Mouse (Mus musculus) kidney, embryonic 16.5 days (tissue): Measurements from ENCODE around the gene Pdzrn3. TPM values are rescaled to one million over a fixed set of nuclear protein-coding genes. Genes with fewer than 3 reads are reported as not detected.

Experiments used
- ATAC-seq: fragments of 200-750 bp; cut with Nextera tagmentation; 2 replicates; pipeline ENCODE4 v1.8.0; 2017; ENCODE audit warnings: moderate TSS enrichment; ENCODE audit not compliant: low FRiP score, low TSS enrichment
- H3K27ac ChIP-seq: fragments of 300-500 bp; sonication (generic); 2 replicates; pipeline ENCODE4 v1.5.1; 2014; ENCODE audit warnings: low read length
- H3K27me3 ChIP-seq: fragments of 300-500 bp; sonication (generic); 2 replicates; pipeline ENCODE4 v1.6.1; 2014; ENCODE audit warnings: low read length, control low read depth, mixed read lengths; ENCODE audit not compliant: insufficient read depth
- H3K36me3 ChIP-seq: fragments of 300-500 bp; sonication (generic); 2 replicates; pipeline ENCODE4 v1.6.1; 2014; ENCODE audit warnings: low read length, control low read depth, mixed read lengths; ENCODE audit not compliant: insufficient read depth
- H3K4me1 ChIP-seq: fragments of 300-500 bp; sonication (generic); 2 replicates; pipeline ENCODE4 v1.6.1; 2014; ENCODE audit warnings: low read length, control low read depth, mixed read lengths; ENCODE audit not compliant: insufficient read depth
- H3K4me2 ChIP-seq: fragments of 300-500 bp; sonication (generic); replicated peaks from 2 replicates; pipeline ENCODE4 v1.6.1; 2014; ENCODE audit warnings: low read depth, low read length
- H3K4me3 ChIP-seq: fragments of 300-500 bp; sonication (generic); 2 replicates; pipeline ENCODE4 v1.5.1; 2014; ENCODE audit warnings: mild to moderate bottlenecking, low read length
- H3K9ac ChIP-seq: fragments of 300-500 bp; sonication (generic); replicated peaks from 2 replicates; pipeline ENCODE4 v1.6.1; 2014; ENCODE audit warnings: low read length
- H3K9me3 ChIP-seq: fragments of 300-500 bp; sonication (generic); 2 replicates; pipeline ENCODE4 v1.6.1; 2016; ENCODE audit warnings: low read length, control low read depth
- WGBS: fragments of 180-500 bp; shearing (Covaris S2); extraction: QIAGEN DNeasy Blood & Tissue Kit; methylation state at CpG from one replicate; pipeline ENCODE4 v1.1.7; 2014; 5-methylcytosine and 5-hydroxymethylcytosine counted together
- polyA plus RNA-seq: library from polyadenylated mRNA; unstranded; fragments of >200 nt; fragmentation: Nextera tagmentation; extraction: Ambion mirVana; gene quantifications from 2 replicates; pipeline ENCODE4 v1.2.1, GENCODE M21; 2015

The Pdzrn3 gene
- polyA plus RNA-seq, 1 experiment from 2014 or later, result 8.7 TPM

- Histone ChIP-seq H3K4me1 (peaks cover 31% of the 10 kb centered on the region), H3K9me3 (no peaks in the 10 kb centered on the region), H3K4me3 (no peak overlapping the region), H3K9ac (no peak overlapping the region), H3K4me2 (no peak overlapping the region), H3K27me3 (no peaks in the 10 kb centered on the region), H3K27ac (no peak overlapping the region), H3K36me3 (no peaks in the 10 kb centered on the region)
- no peak for ATAC-seq
- 55% methylated on average over 1 of the region's 1 CpGs for WGBS
Observed at GRCm38 (mm10) chr6:101354887-101355286, 22.8 kb downstream of the Pdzrn3 start.

GRCm38 (mm10) chr6:101354230-101354881, 23.3 kb downstream of the Pdzrn3 start:
- H3K4me2 ChIP-seq, result no peak overlapping the region
- WGBS, result 52% methylated on average over 8 of the region's 8 CpGs
- H3K36me3 ChIP-seq, result no peaks in the 10 kb centered on the region
- no peak overlapping the region for H3K9ac ChIP-seq
- no peaks in the 10 kb centered on the region for H3K9me3 ChIP-seq
- ATAC-seq, result no peak
- no peaks in the 10 kb centered on the region for H3K27me3 ChIP-seq
- H3K27ac ChIP-seq, result no peak overlapping the region
- H3K4me1 ChIP-seq, result peaks cover 27% of the 10 kb centered on the region
- H3K4me3 ChIP-seq, result no peak overlapping the region

GRCm38 (mm10) chr6:101353701-101354100, 24.0 kb downstream of the Pdzrn3 start:
- Histone ChIP-seq H3K4me1 (peaks cover 24% of the 10 kb centered on the region), H3K27ac (no peak overlapping the region)
- WGBS, result 76% methylated on average over 7 of the region's 7 CpGs

GRCm38 (mm10) chr6:101352626-101353025, 25.1 kb downstream of the Pdzrn3 start:
- Histone ChIP-seq H3K36me3 (no peaks in the 10 kb centered on the region), H3K4me3 (no peak overlapping the region), H3K4me2 (no peak overlapping the region), H3K9me3 (no peaks in the 10 kb centered on the region), H3K9ac (no peak overlapping the region), H3K27me3 (no peaks in the 10 kb centered on the region), H3K4me1 (peaks cover 17% of the 10 kb centered on the region), H3K27ac (no peak overlapping the region)
- WGBS, result 70% methylated on average over 10 of the region's 10 CpGs
- ATAC-seq, result no peak

More at GRCm38 (mm10) chr6:101353701-101354100, 24.0 kb downstream of the Pdzrn3 start:
- Histone ChIP-seq H3K36me3 (no peaks in the 10 kb centered on the region), H3K9me3 (no peaks in the 10 kb centered on the region), H3K27me3 (no peaks in the 10 kb centered on the region), H3K9ac (no peak overlapping the region), H3K4me2 (no peak overlapping the region), H3K4me3 (no peak overlapping the region)
- no peak for ATAC-seq

- Histone ChIP-seq H3K27ac (no peak overlapping the region), H3K27me3 (no peaks in the 10 kb centered on the region), H3K9ac (no peak overlapping the region), H3K9me3 (no peaks in the 10 kb centered on the region), H3K4me1 (peaks cover 14% of the 10 kb centered on the region), H3K36me3 (no peaks in the 10 kb centered on the region), H3K4me3 (no peak overlapping the region), H3K4me2 (no peak overlapping the region)
- no peak for ATAC-seq
- 67% methylated on average over 1 of the region's 1 CpGs for WGBS
Observed at GRCm38 (mm10) chr6:101351100-101351499, 26.6 kb downstream of the Pdzrn3 start.

GRCm38 (mm10) chr6:101350414-101350973, 27.2 kb downstream of the Pdzrn3 start:
- Histone ChIP-seq H3K4me2 (peak overlapping the region; percentile 7; the same call in 1 of the 2 replicates), H3K27me3 (no peaks in the 10 kb centered on the region), H3K4me3 (no peak overlapping the region), H3K9me3 (no peaks in the 10 kb centered on the region), H3K27ac (peak overlapping the region; percentile 58; the same call in 1 of the 2 replicates), H3K9ac (no peak overlapping the region), H3K4me1 (peaks cover 14% of the 10 kb centered on the region), H3K36me3 (no peaks in the 10 kb centered on the region)
- ATAC-seq, result peak; percentile 80
- 25% methylated on average over 7 of the region's 7 CpGs for WGBS

GRCm38 (mm10) chr6:101348496-101348895, 29.2 kb downstream of the Pdzrn3 start:
- no peak for ATAC-seq
- Histone ChIP-seq H3K9me3 (no peaks in the 10 kb centered on the region), H3K4me2 (no peak overlapping the region), H3K4me3 (no peak overlapping the region), H3K9ac (no peak overlapping the region), H3K36me3 (no peaks in the 10 kb centered on the region), H3K27ac (no peak overlapping the region), H3K27me3 (no peaks in the 10 kb centered on the region), H3K4me1 (peaks cover 14% of the 10 kb centered on the region)
- WGBS, result 89% methylated on average over 5 of the region's 5 CpGs

- H3K4me1 ChIP-seq, result peaks cover 15% of the 10 kb centered on the region
- H3K4me3 ChIP-seq, result no peak overlapping the region
- no peaks in the 10 kb centered on the region for H3K36me3 ChIP-seq
- H3K27ac ChIP-seq, result no peak overlapping the region
- WGBS, result 82% methylated on average over 7 of the region's 7 CpGs
- H3K9ac ChIP-seq, result no peak overlapping the region
- no peaks in the 10 kb centered on the region for H3K9me3 ChIP-seq
- ATAC-seq, result no peak
- H3K4me2 ChIP-seq, result no peak overlapping the region
- H3K27me3 ChIP-seq, result no peaks in the 10 kb centered on the region
Observed at GRCm38 (mm10) chr6:101340051-101340450, 37.6 kb downstream of the Pdzrn3 start.

GRCm38 (mm10) chr6:101337842-101338528, 39.7 kb downstream of the Pdzrn3 start:
- Histone ChIP-seq H3K4me1 (peaks cover 25% of the 10 kb centered on the region), H3K27me3 (no peaks in the 10 kb centered on the region), H3K4me2 (no peak overlapping the region), H3K9ac (no peak overlapping the region), H3K27ac (no peak overlapping the region), H3K36me3 (no peaks in the 10 kb centered on the region), H3K9me3 (no peaks in the 10 kb centered on the region), H3K4me3 (no peak overlapping the region)
- ATAC-seq, result no peak
- 84% methylated on average over 10 of the region's 10 CpGs for WGBS

GRCm38 (mm10) chr6:101336660-101337059, 41.0 kb downstream of the Pdzrn3 start:
- ATAC-seq, result peak; percentile 66; the same call in 1 of the 2 replicates
- peaks cover 30% of the 10 kb centered on the region for H3K4me1 ChIP-seq

More at GRCm38 (mm10) chr6:101336660-101337059, 41.0 kb downstream of the Pdzrn3 start:
- H3K27ac ChIP-seq, result no peak overlapping the region
- H3K4me2 ChIP-seq, result no peak overlapping the region
- no peaks in the 10 kb centered on the region for H3K36me3 ChIP-seq
- H3K4me3 ChIP-seq, result no peak overlapping the region
- no peaks in the 10 kb centered on the region for H3K9me3 ChIP-seq
- 78% methylated on average over 10 of the region's 10 CpGs for WGBS
- no peak overlapping the region for H3K9ac ChIP-seq
- no peaks in the 10 kb centered on the region for H3K27me3 ChIP-seq
